Mouse (Mus musculus): ENCODE results near the gene Zic1.

Zic1 gene

GRCm38 (mm10) chr9:91384136-91384500 lies 18.5 kb upstream of the Zic1 start:
- in situ Hi-C loops (cut with MboI, MseI), result no loop called here

- in situ Hi-C loops (cut with MboI, MseI), result no loop called here
These were observed 18.0 kb upstream of the Zic1 start for GRCm38 (mm10) chr9:91383441-91384135.

- in situ Hi-C loops (cut with MboI, MseI), result no loop called here
These were observed 17.1 kb upstream of the Zic1 start for GRCm38 (mm10) chr9:91382471-91383255.

GRCm38 (mm10) chr9:91382111-91382379 lies 16.4 kb upstream of the Zic1 start:
- in situ Hi-C loops (cut with MboI, MseI), result no loop called here

- in situ Hi-C loops (cut with MboI, MseI), result no loop called here
These were observed 15.9 kb upstream of the Zic1 start for GRCm38 (mm10) chr9:91381284-91382110.

- in situ Hi-C loops (cut with MboI, MseI), result no loop called here
These were observed 14.9 kb upstream of the Zic1 start for GRCm38 (mm10) chr9:91380458-91380914.

- in situ Hi-C loops (cut with MboI, MseI), result no loop called here
These were observed 14.3 kb upstream of the Zic1 start for GRCm38 (mm10) chr9:91379781-91380457.

- in situ Hi-C loops (cut with MboI, MseI), result no loop called here
These were observed 13.7 kb upstream of the Zic1 start for GRCm38 (mm10) chr9:91379300-91379635.

- in situ Hi-C loops (cut with MboI, MseI), result no loop called here
These were observed 13.0 kb upstream of the Zic1 start for GRCm38 (mm10) chr9:91378411-91379299.

- in situ Hi-C loops (cut with MboI, MseI), result no loop called here
These were observed 12.2 kb upstream of the Zic1 start for GRCm38 (mm10) chr9:91377873-91378150.

GRCm38 (mm10) chr9:91377036-91377872 lies 11.6 kb upstream of the Zic1 start:
- in situ Hi-C loops (cut with MboI, MseI), result no loop called here

- in situ Hi-C loops (cut with MboI, MseI), result no loop called here
These were observed 9.1 kb upstream of the Zic1 start for GRCm38 (mm10) chr9:91374665-91375064.

- in situ Hi-C loops (cut with MboI, MseI), result no loop called here
These were observed 8.4 kb upstream of the Zic1 start for GRCm38 (mm10) chr9:91373811-91374575.

- in situ Hi-C loops (cut with MboI, MseI), result no loop called here
These were observed 6.0 kb upstream of the Zic1 start for GRCm38 (mm10) chr9:91371608-91372007.

- in situ Hi-C loops (cut with MboI, MseI), result no loop called here
These were observed 5.4 kb upstream of the Zic1 start for GRCm38 (mm10) chr9:91371011-91371410.

GRCm38 (mm10) chr9:91370191-91370708 lies 4.6 kb upstream of the Zic1 start:
- in situ Hi-C loops (cut with MboI, MseI), result no loop called here

- in situ Hi-C loops (cut with MboI, MseI), result no loop called here
These were observed 3.8 kb upstream of the Zic1 start for GRCm38 (mm10) chr9:91369293-91369991.

- in situ Hi-C loops (cut with MboI, MseI), result no loop called here
These were observed 3.3 kb upstream of the Zic1 start for GRCm38 (mm10) chr9:91368946-91369292.

- in situ Hi-C loops (cut with MboI, MseI), result no loop called here
These were observed 2.5 kb upstream of the Zic1 start for GRCm38 (mm10) chr9:91368150-91368549.
